Mouse (Mus musculus) C2C12 (cell line): ENCODE measurements around the gene Cdk4. TPM values are rescaled to one million over a fixed set of nuclear protein-coding genes. Genes with fewer than 3 reads are reported as not detected.

ENCODE experiments used
- H3K27me3 ChIP-seq: one replicate; pipeline ENCODE4 v1.6.1; 2011; ENCODE audit not compliant: control insufficient read depth, insufficient read depth, insufficient read length
- H3K36me3 ChIP-seq: one replicate; pipeline ENCODE4 v1.6.1; 2011; ENCODE audit not compliant: control insufficient read depth, insufficient read depth
- H3K4me3 ChIP-seq: one replicate; pipeline ENCODE4 v1.5.1; 2011; ENCODE audit warnings: mild to moderate bottlenecking, control low read depth; ENCODE audit not compliant: poor library complexity, insufficient read depth, severe bottlenecking
- H3K79me2 ChIP-seq: one replicate; pipeline ENCODE4 v1.6.1; 2011; ENCODE audit not compliant: control insufficient read depth, insufficient read depth
- H3K79me3 ChIP-seq: one replicate; pipeline ENCODE4 v1.6.1; 2011; ENCODE audit warnings: low read depth, control low read depth
- H3ac ChIP-seq: one replicate; pipeline ENCODE3; 2011; ENCODE audit warnings: low read depth; ENCODE audit not compliant: control insufficient read depth, insufficient read length
- CEBPB ChIP-seq: IDR thresholded peaks from one replicate; pipeline ENCODE4 v1.6.1; 2011; ENCODE audit warnings: low read depth, mild to moderate bottlenecking, control low read depth, moderate library complexity
- CTCF ChIP-seq: IDR thresholded peaks from one replicate; pipeline ENCODE4 v1.5.1; 2011; ENCODE audit not compliant: control insufficient read depth, insufficient read depth, insufficient read length
- FOSL1 ChIP-seq: IDR thresholded peaks from one replicate; pipeline ENCODE4 v1.8.0; 2011; ENCODE audit warnings: mild to moderate bottlenecking, low read length; ENCODE audit not compliant: poor library complexity, insufficient read depth, severe bottlenecking
- MAX ChIP-seq: IDR thresholded peaks from one replicate; pipeline ENCODE4 v1.6.1; 2011; ENCODE audit warnings: mild to moderate bottlenecking, control low read depth
- MYOD1 ChIP-seq: IDR thresholded peaks from one replicate; pipeline ENCODE4 v1.6.1; 2011; ENCODE audit warnings: low read depth; ENCODE audit not compliant: control insufficient read depth, insufficient read length
- MYOG ChIP-seq: IDR thresholded peaks from one replicate; pipeline ENCODE4 v1.6.1; 2011; ENCODE audit not compliant: control insufficient read depth, insufficient read length; ENCODE audit errors: extremely low read depth
- USF1 ChIP-seq: IDR thresholded peaks from one replicate; pipeline ENCODE4 v1.6.1; 2011; ENCODE audit warnings: low read depth, mild to moderate bottlenecking, control low read depth, moderate library complexity
- polyA plus RNA-seq: library from polyadenylated mRNA; unstranded; fragments of >200 nt; fragmentation: generic; extraction: Trizol; gene quantifications from one replicate; pipeline ENCODE4 v1.2.1, GENCODE M21; 2012; ENCODE audit warnings: missing spikeins

Gene Cdk4
- polyA plus RNA-seq, 1 experiment, result 714 TPM

GRCm38 (mm10) chr10:127114408-127114807 is 51.1 kb downstream of the Cdk4 start:
- TF ChIP-seq USF1, result no peak
- no peak for TF ChIP-seq MYOG
- no peak for TF ChIP-seq FOSL1
- TF ChIP-seq CTCF, result no peak
- TF ChIP-seq CEBPB, result no peak
- TF ChIP-seq MYOD1, result no peak
- no peak for TF ChIP-seq MAX
- Histone ChIP-seq H3K4me3 (no peak overlapping the region), H3K36me3 (peaks cover 29% of the 10 kb centered on the region), H3K27me3 (no peaks in the 10 kb centered on the region), H3K79me2 (no peaks in the 10 kb centered on the region), H3ac (no peak overlapping the region), H3K79me3 (no peaks in the 10 kb centered on the region)

GRCm38 (mm10) chr10:127115068-127115467 is 51.7 kb downstream of the Cdk4 start:
- Histone ChIP-seq H3ac (no peak overlapping the region), H3K79me3 (no peaks in the 10 kb centered on the region), H3K36me3 (peaks cover 29% of the 10 kb centered on the region), H3K27me3 (no peaks in the 10 kb centered on the region), H3K4me3 (no peak overlapping the region), H3K79me2 (no peaks in the 10 kb centered on the region)
- no peak for TF ChIP-seq MAX
- TF ChIP-seq CTCF, result no peak
- no peak for TF ChIP-seq MYOD1

Other genes starting within 250 kb of the Cdk4 start
- gene Atp23, start 162.2 kb upstream of the Cdk4 start, polyA plus RNA-seq, result 13.4 TPM
- 57.5 TPM for gene Ctdsp2, start 84.8 kb upstream of the Cdk4 start, polyA plus RNA-seq
- 0.13 TPM for gene Avil, start 62.8 kb upstream of the Cdk4 start, polyA plus RNA-seq
- 66.0 TPM for gene Tsfm, start 32.7 kb upstream of the Cdk4 start, polyA plus RNA-seq
- 31.3 TPM for gene Mettl1, start 22.1 kb upstream of the Cdk4 start, polyA plus RNA-seq
- gene Eef1akmt3, start 22.0 kb upstream of the Cdk4 start, polyA plus RNA-seq, result 0.22 TPM
- 0.20 TPM for gene Cyp27b1, start 15.3 kb upstream of the Cdk4 start, polyA plus RNA-seq
- gene March9, start 3.4 kb upstream of the Cdk4 start, polyA plus RNA-seq, result 3.0 TPM
- 118 TPM for gene Tspan31, start 6.7 kb downstream of the Cdk4 start, polyA plus RNA-seq
- gene Agap2, start 11.8 kb downstream of the Cdk4 start, polyA plus RNA-seq, result 3.2 TPM
- gene Os9, start 57.6 kb downstream of the Cdk4 start, polyA plus RNA-seq, result 35.6 TPM
- gene B4galnt1, start 101.7 kb downstream of the Cdk4 start, polyA plus RNA-seq, result 23.8 TPM
- 2.9 TPM for gene Slc26a10, start 117.1 kb downstream of the Cdk4 start, polyA plus RNA-seq
- gene Arhgef25, start 126.5 kb downstream of the Cdk4 start, polyA plus RNA-seq, result 31.8 TPM
- 24.4 TPM for gene Dtx3, start 132.2 kb downstream of the Cdk4 start, polyA plus RNA-seq
- gene Pip4k2c, start 148.1 kb downstream of the Cdk4 start, polyA plus RNA-seq, result 25.8 TPM
- gene Kif5a, start 199.8 kb downstream of the Cdk4 start, polyA plus RNA-seq, result 0.29 TPM
- 170 TPM for gene Dctn2, start 202.8 kb downstream of the Cdk4 start, polyA plus RNA-seq
- 15.2 TPM for gene Mbd6, start 225.5 kb downstream of the Cdk4 start, polyA plus RNA-seq
- 155 TPM for gene Mars, start 248.3 kb downstream of the Cdk4 start, polyA plus RNA-seq